Mouse (Mus musculus): ENCODE results near the gene Slc25a3. TPM values are rescaled to one million over a fixed set of nuclear protein-coding genes. Genes with fewer than 3 reads are reported as not detected.
A peak's percentile ranks its signal among the peaks of the same experiment; 100 is the strongest.

Slc25a3 gene
- total RNA-seq, 2 experiments from 2014 or later, result 590 to 599 TPM

DNA sequence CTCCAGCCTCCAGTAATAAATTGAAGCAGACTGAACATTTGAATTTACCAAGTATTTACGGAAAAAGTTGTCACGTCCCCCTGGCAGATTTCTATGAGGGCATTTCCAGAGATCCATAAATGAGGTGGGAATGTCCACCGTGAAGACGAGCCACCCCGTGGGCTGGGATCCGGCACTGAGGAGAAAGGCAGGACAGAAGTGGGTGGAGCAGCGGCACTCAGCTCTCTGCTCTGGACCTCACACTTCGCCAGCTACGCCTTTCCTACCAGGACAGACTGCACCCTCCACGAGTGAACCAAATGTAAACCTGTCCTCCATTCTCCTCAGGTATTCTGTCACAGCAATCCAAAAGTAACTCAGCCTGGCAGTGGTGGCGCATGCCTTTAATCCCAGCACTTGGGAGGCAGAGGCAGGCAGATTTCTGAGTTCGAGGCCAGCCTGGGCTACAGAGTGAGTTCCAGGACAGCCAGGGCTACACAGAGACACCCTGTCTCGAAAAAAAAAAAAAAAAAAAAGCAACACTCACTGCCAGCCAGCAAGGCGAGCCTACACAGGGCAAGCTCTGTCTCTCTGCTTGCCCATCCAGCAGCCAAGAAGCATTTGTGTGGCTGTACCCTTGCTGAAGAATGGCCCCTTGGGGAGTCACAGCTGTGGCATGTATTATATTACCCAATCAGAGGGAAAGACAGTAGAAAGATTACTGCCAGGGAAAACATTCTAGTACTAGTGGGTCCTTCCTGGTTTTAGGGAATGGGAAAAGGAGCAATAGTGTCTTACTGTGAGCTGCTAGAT lies 20.9 kb downstream of the Slc25a3 start:
- intact Hi-C loops (cut with DNase I), result no loop called here
- no peak for DNase-seq (ENCODE audit: low spot score in 2 of 2)

DNA sequence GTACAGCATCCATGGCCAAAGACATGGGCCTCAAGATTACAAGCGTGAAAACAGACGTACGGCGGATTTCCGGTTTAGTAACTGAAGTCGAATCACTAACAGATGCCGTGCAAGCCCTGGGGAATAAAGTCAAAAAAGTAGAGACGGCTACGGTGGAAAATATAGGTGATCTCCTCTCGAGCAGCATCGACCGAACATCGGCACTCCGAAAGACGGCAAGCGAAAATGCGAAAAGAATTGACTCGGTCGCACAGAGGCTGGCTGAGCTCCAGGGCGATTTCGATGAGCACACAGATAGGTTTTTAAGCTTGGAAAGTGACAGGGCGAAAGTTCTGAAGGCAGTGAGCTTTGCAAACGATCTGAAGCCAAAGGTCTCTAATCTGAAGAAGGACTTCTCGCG lies 21.9 kb downstream of the Slc25a3 start:
- intact Hi-C loops (cut with DNase I), result no loop called here
- no peak for DNase-seq (ENCODE audit: low spot score in 2 of 2)

DNA sequence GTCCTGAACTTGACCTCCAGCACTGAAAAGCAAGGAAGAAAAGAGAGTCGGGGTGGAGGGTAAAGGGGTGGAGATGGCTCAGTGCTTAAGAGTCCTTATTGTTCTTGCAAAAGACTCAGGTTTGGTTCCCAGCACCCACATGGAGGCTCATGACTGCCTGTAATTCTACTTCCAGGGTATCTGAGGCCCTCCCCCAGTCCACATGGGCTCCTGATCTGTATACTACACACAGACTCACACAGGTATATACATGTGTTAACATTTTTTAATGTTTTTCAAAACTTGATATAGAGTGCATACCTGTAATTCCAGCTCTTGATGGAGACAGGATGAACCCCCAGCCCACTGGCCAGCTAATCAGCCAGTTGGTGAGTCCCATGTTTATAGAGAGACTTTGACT lies 23.8 kb downstream of the Slc25a3 start:
- intact Hi-C loops (cut with DNase I), result no loop called here
- DNase-seq (ENCODE audit: low spot score in 2 of 2), result no peak

DNA sequence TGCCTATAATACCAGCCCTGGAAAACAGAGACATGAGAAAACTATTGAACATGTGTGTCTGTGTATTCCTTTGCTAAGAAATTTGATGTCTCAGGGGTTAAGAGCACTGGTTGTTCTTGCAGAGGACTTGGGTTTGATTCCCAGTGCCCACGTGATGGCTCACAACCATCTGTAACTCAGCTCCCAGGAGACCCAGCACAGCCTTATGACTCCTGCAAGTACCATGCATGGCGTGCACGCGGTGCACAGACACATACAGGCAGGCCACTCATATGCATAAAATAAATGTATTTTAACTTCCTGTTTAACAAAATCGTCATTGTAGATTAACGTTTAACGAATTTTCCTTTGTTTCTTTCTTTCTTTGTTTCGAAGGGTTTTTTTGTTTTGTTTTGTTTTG lies 25.8 kb downstream of the Slc25a3 start:
- no peak for DNase-seq (ENCODE audit: low spot score in 2 of 2)
- intact Hi-C loops (cut with DNase I), result no loop called here

DNA sequence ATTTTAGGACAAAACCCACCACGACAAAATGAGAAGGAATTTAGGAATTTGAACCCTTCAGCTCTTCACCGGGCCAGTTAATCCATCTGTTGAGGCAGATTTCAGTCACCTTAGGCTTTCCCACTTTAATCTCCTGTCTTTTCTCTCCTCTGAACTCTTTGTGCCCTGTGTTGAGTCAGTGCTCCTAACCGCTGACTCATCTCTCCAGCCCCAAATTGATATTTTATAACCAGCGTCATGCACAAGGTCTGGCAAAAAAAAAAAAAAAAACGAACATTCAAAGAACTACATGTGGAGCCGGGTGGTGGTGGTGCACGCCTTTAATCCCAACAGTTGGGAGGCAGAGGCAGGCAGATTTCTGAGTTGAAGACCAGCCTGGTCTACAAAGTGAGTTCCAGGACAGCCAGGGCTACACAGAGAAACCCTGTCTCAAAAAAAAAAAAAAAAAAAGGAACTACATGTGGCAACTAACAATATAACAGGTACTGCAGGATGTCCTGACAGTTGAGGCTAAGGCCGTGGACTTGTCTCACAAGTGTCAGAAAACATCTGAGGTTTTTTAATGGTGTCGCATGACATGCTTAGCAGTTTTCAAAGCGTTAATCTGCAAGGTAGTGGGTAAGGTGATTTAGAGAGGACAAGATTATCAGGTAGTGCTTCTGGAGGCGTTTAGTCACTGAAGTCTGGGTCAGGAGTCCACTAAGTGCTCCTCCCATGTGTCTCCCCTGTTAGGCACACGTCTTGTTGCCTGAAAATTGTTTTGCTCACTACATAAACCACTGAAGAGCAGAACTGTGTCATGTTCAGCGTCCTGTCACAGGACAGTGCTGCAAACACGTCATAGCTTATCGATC lies 29.4 kb downstream of the Slc25a3 start:
- intact Hi-C loops (cut with DNase I), result no loop called here

DNA sequence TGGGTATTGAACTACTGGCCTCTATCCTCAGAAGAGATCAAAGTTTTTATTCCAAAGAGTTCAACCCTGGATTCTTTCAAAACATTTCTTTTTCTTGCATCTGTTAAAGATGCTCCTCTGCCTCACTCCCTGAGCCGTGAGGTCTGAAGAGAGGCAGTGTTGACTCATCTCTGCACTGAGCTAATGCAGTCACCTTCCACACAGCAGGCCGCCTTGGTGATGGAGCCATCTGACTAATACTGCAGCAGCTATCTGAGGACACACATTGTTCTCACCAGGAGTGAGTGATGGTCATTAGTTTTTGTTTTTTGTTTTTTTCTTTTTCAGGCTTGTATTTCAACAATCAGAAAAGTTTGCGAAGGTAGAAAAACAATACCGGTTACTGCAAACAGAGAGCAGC lies 31.0 kb downstream of the Slc25a3 start:
- no peak for DNase-seq (ENCODE audit: low spot score in 2 of 2)
- intact Hi-C loops (cut with DNase I), result no loop called here

More for the DNA sequence above, 29.4 kb downstream of the Slc25a3 start:
- no peak for DNase-seq (ENCODE audit: low spot score in 2 of 2)

DNA sequence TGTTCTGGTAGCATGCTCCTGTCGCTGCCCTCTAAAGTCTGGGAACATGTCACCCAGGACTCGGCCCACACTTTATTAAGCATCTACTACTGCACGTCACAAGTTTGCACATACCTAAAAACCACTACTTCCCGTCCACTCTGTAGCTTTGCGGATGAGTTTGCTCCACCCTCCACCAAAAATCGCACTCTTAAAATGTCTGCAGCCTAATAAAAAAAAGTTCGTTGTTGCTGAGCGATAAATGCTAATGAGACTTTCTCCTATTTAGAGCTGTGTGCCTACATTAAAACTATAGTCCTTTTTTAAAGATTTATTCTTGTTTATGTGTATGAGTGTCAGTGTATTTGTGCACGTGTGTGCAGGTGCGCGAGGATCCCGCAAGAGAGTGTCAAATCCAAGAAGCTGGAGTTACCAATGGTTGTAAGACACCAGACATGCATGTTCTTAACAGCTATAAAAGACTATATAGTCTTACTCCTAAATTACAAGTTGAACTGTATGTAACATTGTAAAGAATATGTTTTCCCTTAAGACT lies 40.4 kb downstream of the Slc25a3 start:
- DNase-seq (ENCODE audit: low spot score in 2 of 2), result no peak
- intact Hi-C loops (cut with DNase I), result loop anchor here (2.0 kb wide), 1 partner anchor 39 kb away; no protein-coding TSS in a partner anchor

DNA sequence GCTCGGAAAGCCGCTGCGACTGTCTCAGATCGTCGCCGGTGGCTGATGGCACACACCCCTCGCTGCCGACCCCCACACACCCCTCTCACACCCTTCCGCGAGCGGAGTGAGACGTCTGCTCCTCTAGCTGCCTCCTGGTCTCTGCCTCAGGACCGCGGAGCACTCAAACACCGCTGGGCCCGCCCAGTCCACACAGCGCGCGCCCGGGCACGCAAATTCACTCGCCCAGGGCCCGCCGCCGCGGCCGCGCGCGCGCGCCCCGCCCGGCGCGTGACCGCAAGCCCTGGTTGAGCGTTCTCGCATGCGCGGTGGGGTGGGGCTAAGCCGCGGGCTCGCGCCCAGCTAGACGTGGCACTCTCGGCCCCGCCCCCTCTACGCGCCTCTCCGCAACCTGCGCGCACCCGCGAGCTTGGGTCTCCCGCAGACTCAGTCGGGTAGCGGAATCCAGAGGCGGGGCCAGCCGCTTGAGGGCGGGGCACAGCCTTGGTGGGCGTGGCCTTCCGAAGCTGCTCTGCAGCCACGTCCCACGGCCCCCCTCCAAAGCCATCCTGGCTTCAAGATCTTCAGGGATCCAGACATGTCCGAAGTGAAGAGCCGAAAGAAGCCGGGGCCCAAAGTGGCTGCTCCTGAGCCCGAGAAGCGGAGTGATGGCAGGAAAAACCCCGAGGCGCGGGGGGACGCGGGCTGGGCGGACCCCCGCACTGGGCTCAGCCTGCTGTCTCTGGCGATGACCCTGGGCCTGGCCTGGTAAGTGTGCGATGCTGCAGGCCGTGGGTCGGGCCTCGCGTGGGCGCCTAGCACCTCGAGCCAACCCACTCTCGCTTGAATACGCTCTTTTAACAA lies 41.1 kb downstream of the Slc25a3 start, which contains the start of the genes Apaf1 and Ikbip:
Gene Apaf1, minus strand, starts transcription at position 221 of the 843 bp plus-strand sequence.
Gene Ikbip, plus strand, starts transcription at position 391 of the 843 bp plus-strand sequence.
- DNase-seq (ENCODE audit: low spot score in 2 of 2), result peak; percentile 100
- intact Hi-C loops (cut with DNase I), result loop anchor here (2.0 kb wide), 1 partner anchor 40 kb away; no protein-coding TSS in a partner anchor

DNA sequence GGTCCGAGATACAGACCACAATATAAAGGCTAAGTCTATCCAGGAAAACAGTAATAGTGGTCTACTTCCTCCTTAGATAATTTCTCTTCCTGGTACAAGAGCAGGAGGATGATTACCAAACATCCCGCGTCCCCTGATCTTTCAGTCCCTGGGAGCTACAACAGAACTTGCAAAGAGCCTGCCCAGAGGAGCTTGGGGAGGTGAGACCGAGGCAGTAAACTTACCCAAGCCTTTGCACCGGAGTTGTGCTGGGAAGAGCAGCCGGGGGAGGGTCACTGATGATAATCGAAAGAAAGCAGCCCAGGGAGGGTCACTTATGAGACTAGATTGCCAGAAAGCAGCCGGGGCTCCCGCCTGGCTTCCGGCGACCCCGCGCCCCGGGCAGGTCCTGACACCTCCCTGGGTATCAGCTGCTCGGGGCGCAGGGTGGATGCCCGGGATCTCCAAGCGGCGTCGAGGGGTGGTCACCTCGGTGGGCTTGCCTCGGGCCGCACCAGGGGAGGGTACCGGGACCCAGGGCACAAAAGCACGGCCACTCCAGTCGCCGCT lies 41.8 kb downstream of the Slc25a3 start:
- intact Hi-C loops (cut with DNase I), result loop anchor here (2.0 kb wide), 1 partner anchor 41 kb away; no protein-coding TSS in a partner anchor
- DNase-seq (ENCODE audit: low spot score in 2 of 2), result no peak

DNA sequence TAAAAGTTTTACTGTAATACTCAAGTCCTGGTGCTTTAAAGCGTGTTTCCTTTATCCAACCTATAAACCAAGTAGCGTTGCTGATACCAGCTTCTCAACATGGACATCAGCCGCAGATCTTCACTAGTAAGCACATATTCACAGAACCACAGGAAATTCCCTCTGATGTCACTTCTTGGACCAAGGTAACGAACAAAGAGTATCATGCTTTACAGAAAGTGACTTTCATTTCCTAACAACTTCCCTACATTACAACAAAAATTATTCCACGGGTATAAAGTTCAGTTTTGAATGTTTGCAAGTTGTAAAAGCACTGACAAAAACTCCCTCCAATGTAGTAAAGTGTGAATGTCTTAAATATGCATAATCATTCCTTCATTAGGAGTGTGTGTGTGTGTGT lies 43.3 kb downstream of the Slc25a3 start:
- intact Hi-C loops (cut with DNase I), result no loop called here
- no peak for DNase-seq (ENCODE audit: low spot score in 2 of 2)

DNA sequence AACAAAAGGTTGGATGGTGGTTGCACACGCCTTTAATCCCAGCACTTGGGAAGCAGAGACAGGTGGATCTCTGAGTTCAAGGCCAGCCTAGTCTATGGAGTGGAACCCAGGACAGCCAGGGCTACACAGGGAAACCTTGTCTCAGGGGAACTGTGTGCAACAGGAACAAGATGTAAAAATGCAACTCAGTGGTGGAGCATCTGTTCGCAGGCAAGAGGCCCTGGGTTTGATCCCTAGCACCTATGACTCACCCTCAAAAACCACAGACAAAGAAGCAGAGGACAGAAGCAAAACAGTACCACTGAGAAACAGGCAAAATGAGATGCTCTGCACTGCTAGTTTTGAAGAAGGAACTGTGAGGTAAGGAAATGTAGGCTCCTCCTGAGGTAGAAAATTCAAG lies 47.2 kb downstream of the Slc25a3 start:
- intact Hi-C loops (cut with DNase I), result no loop called here
- no peak for DNase-seq (ENCODE audit: low spot score in 2 of 2)

DNA sequence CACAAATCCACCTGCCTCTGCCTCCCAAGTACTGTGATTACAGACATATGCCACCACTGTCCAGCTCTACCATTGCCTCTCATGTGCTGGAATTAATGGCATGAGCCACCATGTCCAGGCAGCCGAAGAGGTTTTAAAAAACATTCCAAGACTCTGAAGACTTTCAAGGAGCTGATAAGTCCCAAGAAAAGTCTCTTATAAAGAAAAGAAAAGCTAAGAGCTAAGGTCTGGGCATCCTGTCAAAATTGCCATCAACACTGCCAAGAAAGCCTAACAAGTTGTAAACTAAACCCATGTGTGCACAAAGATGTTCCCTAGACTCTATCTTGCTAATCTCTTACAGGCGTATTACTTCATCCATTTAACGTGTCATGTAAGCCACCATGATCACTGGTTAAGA lies 50.5 kb downstream of the Slc25a3 start:
- intact Hi-C loops (cut with DNase I), result loop anchor here (5.0 kb wide), 1 partner anchor 69 kb away; no protein-coding TSS in a partner anchor
- DNase-seq (ENCODE audit: low spot score in 2 of 2), result no peak

DNA sequence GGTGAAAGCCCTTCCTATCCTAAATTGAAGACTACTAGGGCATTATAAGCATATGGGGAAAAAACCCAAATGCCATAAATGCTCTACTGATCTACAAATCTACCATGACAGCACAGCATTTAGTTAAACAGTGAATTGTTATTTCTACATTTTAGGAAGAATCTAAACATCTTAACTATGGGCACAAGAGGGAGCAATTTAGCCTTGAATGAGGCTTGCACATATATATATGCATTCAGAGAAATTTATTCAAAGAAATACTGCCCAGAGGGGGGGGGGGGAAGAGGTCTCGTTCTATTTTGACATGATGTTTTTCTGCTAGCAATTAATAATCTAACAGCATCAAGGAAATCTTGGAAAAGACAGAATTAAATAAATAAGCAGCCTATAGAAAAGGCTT lies 52.1 kb downstream of the Slc25a3 start:
- intact Hi-C loops (cut with DNase I), result loop anchor here (5.0 kb wide), 1 partner anchor 71 kb away; no protein-coding TSS in a partner anchor
- no peak for DNase-seq (ENCODE audit: low spot score in 2 of 2)

Other genes with a start within 250 kb of the Slc25a3 start
- 10 to 100 TPM; 15.8 to 16.1 TPM for gene Apaf1, start 41.3 kb downstream of the Slc25a3 start, total RNA-seq (2021)
- gene Ikbip, start 41.1 kb downstream of the Slc25a3 start, total RNA-seq (2021), result 10 to 100 TPM; 10.1 to 12.2 TPM
- 10 to 100 TPM; 32.1 to 35.0 TPM for gene Tmpo, start 57.3 kb upstream of the Slc25a3 start, total RNA-seq (2021)